Mouse (Mus musculus): ENCODE data around the gene Nabp2.

Gene Nabp2

GRCm38 (mm10) chr10:128382482-128382881 is 28.8 kb downstream of the Nabp2 start:
- no peak for DNase-seq

- DNase-seq, result peak; percentile 63 to 64
These were observed 30.7 kb downstream of the Nabp2 start for GRCm38 (mm10) chr10:128380565-128380964.

GRCm38 (mm10) chr10:128379260-128379659 is 32.0 kb downstream of the Nabp2 start:
- no peak for DNase-seq

- DNase-seq, result no peak
These were observed 32.8 kb downstream of the Nabp2 start for GRCm38 (mm10) chr10:128378462-128378861.

- DNase-seq, result no peak
These were observed 33.3 kb downstream of the Nabp2 start for GRCm38 (mm10) chr10:128377940-128378448.

- DNase-seq, result no peak
These were observed 33.9 kb downstream of the Nabp2 start for GRCm38 (mm10) chr10:128377222-128377939.

- peak; percentile 88 to 93 for DNase-seq
These were observed 34.7 kb downstream of the Nabp2 start, which contains the start of gene Ankrd52 for GRCm38 (mm10) chr10:128376455-128377211. Ankrd52 (plus strand) TSS chr10:128377115.

GRCm38 (mm10) chr10:128376099-128376454 is 35.2 kb downstream of the Nabp2 start:
- no peak for DNase-seq

GRCm38 (mm10) chr10:128374393-128374792 is 36.9 kb downstream of the Nabp2 start:
- DNase-seq, result peak; percentile 42 to 47

- no peak for DNase-seq
These were observed 38.1 kb downstream of the Nabp2 start for GRCm38 (mm10) chr10:128372989-128373748.

GRCm38 (mm10) chr10:128372142-128372541 is 39.1 kb downstream of the Nabp2 start:
- DNase-seq, result peak; percentile 15 to 23

GRCm38 (mm10) chr10:128370601-128371000 is 40.7 kb downstream of the Nabp2 start:
- no peak for DNase-seq

- DNase-seq, result no peak
These were observed 41.3 kb downstream of the Nabp2 start for GRCm38 (mm10) chr10:128370021-128370420.

- DNase-seq, result no peak
These were observed 41.7 kb downstream of the Nabp2 start for GRCm38 (mm10) chr10:128369599-128369998.

GRCm38 (mm10) chr10:128369218-128369543 is 42.1 kb downstream of the Nabp2 start:
- no peak for DNase-seq

- DNase-seq, result peak; percentile 90 to 91
These were observed 42.7 kb downstream of the Nabp2 start, which contains the start of gene Coq10a for GRCm38 (mm10) chr10:128368402-128369217. Coq10a (minus strand) TSS chr10:128368997.

- DNase-seq, result no peak
These were observed 43.3 kb downstream of the Nabp2 start for GRCm38 (mm10) chr10:128367899-128368401.

GRCm38 (mm10) chr10:128362568-128362967 is 48.7 kb downstream of the Nabp2 start:
- DNase-seq, result peak; percentile 21 to 26

GRCm38 (mm10) chr10:128361836-128362235 is 49.5 kb downstream of the Nabp2 start:
- no peak for DNase-seq

- no peak for DNase-seq
These were observed 52.1 kb downstream of the Nabp2 start for GRCm38 (mm10) chr10:128359226-128359625.

GRCm38 (mm10) chr10:128358796-128359195 is 52.5 kb downstream of the Nabp2 start:
- peak; percentile 73 to 75 for DNase-seq

Measured in B cell, adult 2 months (primary cell).